Mouse (Mus musculus): ENCODE results near the gene Plbd1. TPM values are rescaled to one million over a fixed set of nuclear protein-coding genes. Genes with fewer than 3 reads are reported as not detected.

Gene Plbd1
- polyA plus RNA-seq, 1 experiment: 37.1 TPM

GRCm38 (mm10) chr6:136655786-136656185 lies 5.9 kb downstream of the Plbd1 start:
- Histone ChIP-seq H3K27me3 (ENCODE audit: control insufficient read depth, insufficient read depth, low read length) (no peaks in the 10 kb centered on the region; the same call in 1 of the 2 replicates), H3K4me3 (ENCODE audit: control insufficient read depth, insufficient read depth, low read length) (no peak overlapping the region), H3K27ac (ENCODE audit: control insufficient read depth, insufficient read depth, low read length) (no peak overlapping the region), H3K36me3 (ENCODE audit: control insufficient read depth, insufficient read depth, low read length) (no peaks in the 10 kb centered on the region), H3K4me1 (replicated peaks; ENCODE audit: control insufficient read depth, insufficient read depth, low read length) (no peaks in the 10 kb centered on the region)
- TF ChIP-seq CTCF (IDR thresholded peaks at IDR 0.05; ENCODE audit: borderline replicate concordance, control insufficient read depth, extremely low read depth, insufficient read depth, low read length, poor library complexity): no peak
- TF ChIP-seq POLR2A (IDR thresholded peaks at IDR 0.05; ENCODE audit: control insufficient read depth, extremely low read depth, insufficient read depth, low read length, poor library complexity): no peak
- 95% methylated on average over 11 of the region's 11 CpGs for WGBS
- DNase-seq: no peak

GRCm38 (mm10) chr6:136654470-136654869 lies 7.3 kb downstream of the Plbd1 start:
- no peaks in the 10 kb centered on the region for H3K4me1 ChIP-seq (replicated peaks; ENCODE audit: control insufficient read depth, insufficient read depth, low read length)
- 82% methylated on average over 20 of the region's 20 CpGs for WGBS
- H3K36me3 ChIP-seq (ENCODE audit: control insufficient read depth, insufficient read depth, low read length): no peaks in the 10 kb centered on the region
- no peaks in the 10 kb centered on the region; the same call in 1 of the 2 replicates for H3K27me3 ChIP-seq (ENCODE audit: control insufficient read depth, insufficient read depth, low read length)
- no peak overlapping the region for H3K4me3 ChIP-seq (ENCODE audit: control insufficient read depth, insufficient read depth, low read length)
- DNase-seq: no peak
- H3K27ac ChIP-seq (ENCODE audit: control insufficient read depth, insufficient read depth, low read length): no peak overlapping the region
- TF ChIP-seq CTCF (IDR thresholded peaks at IDR 0.05; ENCODE audit: borderline replicate concordance, control insufficient read depth, extremely low read depth, insufficient read depth, low read length, poor library complexity): no peak
- no peak for TF ChIP-seq POLR2A (IDR thresholded peaks at IDR 0.05; ENCODE audit: control insufficient read depth, extremely low read depth, insufficient read depth, low read length, poor library complexity)

GRCm38 (mm10) chr6:136653331-136653730 lies 8.4 kb downstream of the Plbd1 start:
- H3K27ac ChIP-seq (ENCODE audit: control insufficient read depth, insufficient read depth, low read length): no peak overlapping the region
- H3K4me3 ChIP-seq (ENCODE audit: control insufficient read depth, insufficient read depth, low read length): no peak overlapping the region
- H3K27me3 ChIP-seq (ENCODE audit: control insufficient read depth, insufficient read depth, low read length): no peaks in the 10 kb centered on the region; the same call in 1 of the 2 replicates
- no peaks in the 10 kb centered on the region for H3K4me1 ChIP-seq (replicated peaks; ENCODE audit: control insufficient read depth, insufficient read depth, low read length)
- DNase-seq: no peak
- TF ChIP-seq CTCF (IDR thresholded peaks at IDR 0.05; ENCODE audit: borderline replicate concordance, control insufficient read depth, extremely low read depth, insufficient read depth, low read length, poor library complexity) (no peak), POLR2A (IDR thresholded peaks at IDR 0.05; ENCODE audit: control insufficient read depth, extremely low read depth, insufficient read depth, low read length, poor library complexity) (no peak)
- no peaks in the 10 kb centered on the region for H3K36me3 ChIP-seq (ENCODE audit: control insufficient read depth, insufficient read depth, low read length)
- 15% methylated on average over 5 of the region's 5 CpGs for WGBS

- TF ChIP-seq POLR2A (IDR thresholded peaks at IDR 0.05; ENCODE audit: control insufficient read depth, extremely low read depth, insufficient read depth, low read length, poor library complexity) (no peak), CTCF (IDR thresholded peaks at IDR 0.05; ENCODE audit: borderline replicate concordance, control insufficient read depth, extremely low read depth, insufficient read depth, low read length, poor library complexity) (no peak)
- H3K27me3 ChIP-seq (ENCODE audit: control insufficient read depth, insufficient read depth, low read length): no peaks in the 10 kb centered on the region; the same call in 1 of the 2 replicates
- no peak overlapping the region for H3K27ac ChIP-seq (ENCODE audit: control insufficient read depth, insufficient read depth, low read length)
- DNase-seq: no peak
- H3K4me1 ChIP-seq (replicated peaks; ENCODE audit: control insufficient read depth, insufficient read depth, low read length): no peaks in the 10 kb centered on the region
- 94% methylated on average over 8 of the region's 8 CpGs for WGBS
- H3K4me3 ChIP-seq (ENCODE audit: control insufficient read depth, insufficient read depth, low read length): no peak overlapping the region
- H3K36me3 ChIP-seq (ENCODE audit: control insufficient read depth, insufficient read depth, low read length): no peaks in the 10 kb centered on the region
These were observed 11.1 kb downstream of the Plbd1 start for GRCm38 (mm10) chr6:136650664-136651063.

- no peak overlapping the region for H3K27ac ChIP-seq (ENCODE audit: control insufficient read depth, insufficient read depth, low read length)
- H3K27me3 ChIP-seq (ENCODE audit: control insufficient read depth, insufficient read depth, low read length): no peaks in the 10 kb centered on the region; the same call in 1 of the 2 replicates
- no peak for DNase-seq
- H3K36me3 ChIP-seq (ENCODE audit: control insufficient read depth, insufficient read depth, low read length): no peaks in the 10 kb centered on the region
- no peak overlapping the region for H3K4me3 ChIP-seq (ENCODE audit: control insufficient read depth, insufficient read depth, low read length)
- no peaks in the 10 kb centered on the region for H3K4me1 ChIP-seq (replicated peaks; ENCODE audit: control insufficient read depth, insufficient read depth, low read length)
- 92% methylated on average over 10 of the region's 10 CpGs for WGBS
- TF ChIP-seq POLR2A (IDR thresholded peaks at IDR 0.05; ENCODE audit: control insufficient read depth, extremely low read depth, insufficient read depth, low read length, poor library complexity): no peak
These were observed 14.3 kb downstream of the Plbd1 start for GRCm38 (mm10) chr6:136647455-136647861.

- 90% methylated on average over 6 of the region's 6 CpGs for WGBS
- DNase-seq: no peak
- Histone ChIP-seq H3K27me3 (ENCODE audit: control insufficient read depth, insufficient read depth, low read length) (no peaks in the 10 kb centered on the region), H3K27ac (ENCODE audit: control insufficient read depth, insufficient read depth, low read length) (no peak overlapping the region), H3K4me3 (ENCODE audit: control insufficient read depth, insufficient read depth, low read length) (no peak overlapping the region), H3K4me1 (replicated peaks; ENCODE audit: control insufficient read depth, insufficient read depth, low read length) (no peaks in the 10 kb centered on the region), H3K36me3 (ENCODE audit: control insufficient read depth, insufficient read depth, low read length) (no peaks in the 10 kb centered on the region)
- TF ChIP-seq POLR2A (IDR thresholded peaks at IDR 0.05; ENCODE audit: control insufficient read depth, extremely low read depth, insufficient read depth, low read length, poor library complexity) (no peak), CTCF (IDR thresholded peaks at IDR 0.05; ENCODE audit: borderline replicate concordance, control insufficient read depth, extremely low read depth, insufficient read depth, low read length, poor library complexity) (no peak)
These were observed 15.5 kb downstream of the Plbd1 start for GRCm38 (mm10) chr6:136646207-136646606.

GRCm38 (mm10) chr6:136645754-136646153 lies 16.0 kb downstream of the Plbd1 start:
- no peaks in the 10 kb centered on the region for H3K36me3 ChIP-seq (ENCODE audit: control insufficient read depth, insufficient read depth, low read length)
- no peak overlapping the region for H3K4me3 ChIP-seq (ENCODE audit: control insufficient read depth, insufficient read depth, low read length)
- no peaks in the 10 kb centered on the region for H3K27me3 ChIP-seq (ENCODE audit: control insufficient read depth, insufficient read depth, low read length)
- H3K4me1 ChIP-seq (replicated peaks; ENCODE audit: control insufficient read depth, insufficient read depth, low read length): no peaks in the 10 kb centered on the region
- no peak overlapping the region for H3K27ac ChIP-seq (ENCODE audit: control insufficient read depth, insufficient read depth, low read length)
- TF ChIP-seq POLR2A (IDR thresholded peaks at IDR 0.05; ENCODE audit: control insufficient read depth, extremely low read depth, insufficient read depth, low read length, poor library complexity) (no peak), CTCF (IDR thresholded peaks at IDR 0.05; ENCODE audit: borderline replicate concordance, control insufficient read depth, extremely low read depth, insufficient read depth, low read length, poor library complexity) (no peak)
- WGBS: 92% methylated on average over 9 of the region's 9 CpGs
- no peak for DNase-seq
